Mouse (Mus musculus): ENCODE results near the gene Ctnna2.

The Ctnna2 gene

DNA sequence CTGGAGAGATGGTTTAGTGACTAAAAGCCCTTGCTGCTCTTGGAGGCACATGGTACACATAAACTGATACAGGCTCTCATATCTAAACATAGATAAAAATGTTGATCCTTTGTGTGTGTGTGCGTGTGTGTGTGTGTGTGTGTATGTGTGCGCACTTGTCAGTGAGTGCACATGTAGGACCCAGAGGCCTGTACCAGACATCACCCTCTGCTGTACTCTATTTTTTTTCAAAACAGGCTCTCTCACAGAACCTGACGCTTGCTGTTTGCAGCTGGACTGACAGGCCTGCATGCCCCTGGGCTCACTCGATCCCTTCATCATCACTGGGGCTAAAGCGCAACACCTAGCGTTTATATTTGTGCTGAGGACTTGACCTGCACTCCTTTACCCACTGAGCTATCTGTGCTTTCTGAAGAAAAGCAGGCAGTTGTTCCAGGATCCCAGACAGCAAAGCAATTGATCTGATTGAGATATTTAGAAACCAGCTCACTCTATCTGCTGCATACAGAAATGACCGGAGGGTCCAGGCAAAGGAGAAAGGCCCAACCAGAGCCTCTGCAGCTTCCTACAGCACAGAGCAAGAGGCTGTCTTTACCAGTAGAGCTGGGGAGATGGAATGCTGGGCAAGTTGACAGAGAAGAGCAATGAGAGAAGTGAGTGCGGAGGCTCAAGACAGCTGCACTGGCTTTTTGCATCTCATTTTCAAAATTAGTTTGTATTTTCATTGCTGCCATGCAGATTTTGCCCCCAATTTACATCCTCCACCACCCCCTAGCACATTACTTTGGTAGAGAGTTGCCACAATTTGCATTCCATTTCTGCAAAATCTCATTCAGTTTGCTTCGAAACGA lies 870.2 kb downstream of the Ctnna2 start:
- DNase-seq: peak; percentile 51

DNA sequence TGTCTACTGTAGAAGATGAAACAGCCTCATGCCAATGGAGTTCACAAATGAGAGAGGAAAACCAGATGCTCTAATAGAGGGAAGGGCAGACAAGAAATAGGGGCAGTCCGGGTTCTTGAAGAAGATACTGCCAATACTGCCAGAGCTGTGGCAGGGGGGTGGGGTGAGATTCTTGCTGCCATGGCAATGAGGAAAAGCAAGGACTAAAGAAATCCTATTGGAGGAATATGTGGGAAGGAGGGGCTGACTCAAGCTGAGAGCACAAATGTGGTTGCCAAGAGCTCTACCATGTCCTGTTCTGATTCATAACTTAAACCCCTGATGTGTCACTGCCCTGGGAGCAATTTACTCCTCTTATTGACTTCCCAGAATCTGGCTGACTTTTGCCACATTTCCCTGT lies 878.5 kb downstream of the Ctnna2 start:
- DNase-seq: no peak

DNA sequence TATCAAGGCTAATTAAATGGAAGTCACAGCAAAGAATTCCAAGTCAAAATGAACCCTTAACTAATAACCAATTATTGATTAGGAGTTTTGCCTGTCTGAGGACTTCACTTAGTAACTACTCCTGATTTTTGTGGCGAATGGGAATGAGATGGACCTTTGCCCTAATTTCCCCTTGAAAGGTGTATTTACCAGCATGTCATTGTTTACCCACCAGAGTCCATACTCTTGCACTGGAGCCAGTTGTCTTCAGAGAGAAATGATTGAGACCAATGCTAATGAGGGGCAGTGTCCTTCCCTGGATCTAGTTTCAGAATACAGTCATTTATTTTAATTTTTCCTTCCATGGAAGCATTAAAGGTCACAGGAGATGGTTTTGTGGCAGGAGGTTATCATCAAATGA lies 881.0 kb downstream of the Ctnna2 start:
- DNase-seq: peak; percentile 12

DNA sequence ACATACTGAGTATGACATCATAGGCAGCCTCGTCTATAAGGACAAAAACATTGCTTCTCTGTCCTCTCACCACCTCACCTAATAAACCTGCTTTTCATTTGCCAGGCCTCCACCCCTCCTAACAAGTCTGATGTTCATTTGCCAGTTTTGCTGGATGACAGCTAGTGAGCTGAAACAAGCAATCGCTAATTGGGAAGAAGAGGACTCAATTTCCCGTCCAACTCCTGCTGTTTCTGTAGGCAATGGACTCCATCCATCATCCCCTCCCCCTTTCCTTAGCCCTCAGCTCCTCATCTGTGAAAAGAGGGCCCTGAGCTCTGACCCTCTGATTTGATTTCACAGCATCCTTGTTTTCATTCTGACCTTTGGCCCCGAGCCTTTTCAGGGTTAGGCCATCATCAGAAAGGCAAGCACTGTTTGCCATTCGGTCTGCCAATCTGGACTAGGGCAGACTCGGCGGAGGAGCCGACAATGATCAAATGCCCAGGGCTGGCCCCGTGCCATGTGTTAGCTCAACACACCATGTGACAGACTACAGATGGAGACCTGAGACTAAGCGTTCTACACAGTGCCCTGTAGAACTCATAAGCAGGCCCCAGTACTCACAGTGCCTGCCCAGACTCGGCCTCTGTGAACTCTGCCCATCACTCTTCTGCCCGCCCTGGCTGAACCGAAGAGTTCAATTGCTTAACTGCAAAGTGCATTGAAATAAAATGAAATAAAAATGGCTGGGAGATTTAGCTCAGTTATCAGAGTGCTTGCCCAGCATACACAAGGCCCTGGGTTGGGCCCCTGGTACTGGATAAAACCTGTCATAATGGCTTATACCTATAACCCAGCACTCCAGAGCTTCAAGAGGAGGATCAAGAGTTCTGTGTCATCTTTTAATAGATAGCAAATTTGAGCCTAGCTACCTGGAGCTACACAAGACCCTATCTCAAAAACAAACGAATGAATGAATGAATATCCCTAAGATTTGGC lies 903.8 kb downstream of the Ctnna2 start:
- peak; percentile 85 for DNase-seq

DNA sequence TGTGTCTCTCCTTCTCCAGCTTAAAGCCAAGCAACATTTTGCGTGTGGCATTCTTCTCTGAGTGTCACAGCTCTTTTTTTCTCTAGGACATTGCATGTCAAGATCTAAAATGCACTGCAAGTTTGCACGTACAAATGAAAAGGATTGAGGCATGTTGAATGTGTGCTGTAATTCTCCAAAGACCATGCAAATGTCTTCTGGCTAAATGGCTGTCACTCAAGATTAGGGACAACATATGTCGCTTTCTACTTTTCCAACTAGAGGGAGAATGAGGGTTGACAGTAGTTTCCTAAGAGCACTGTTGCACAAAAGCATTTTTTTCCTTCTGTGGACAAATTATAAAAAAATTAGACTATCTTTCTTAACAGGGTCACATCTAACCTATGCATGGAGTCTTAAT lies 909.9 kb downstream of the Ctnna2 start:
- DNase-seq: no peak

DNA sequence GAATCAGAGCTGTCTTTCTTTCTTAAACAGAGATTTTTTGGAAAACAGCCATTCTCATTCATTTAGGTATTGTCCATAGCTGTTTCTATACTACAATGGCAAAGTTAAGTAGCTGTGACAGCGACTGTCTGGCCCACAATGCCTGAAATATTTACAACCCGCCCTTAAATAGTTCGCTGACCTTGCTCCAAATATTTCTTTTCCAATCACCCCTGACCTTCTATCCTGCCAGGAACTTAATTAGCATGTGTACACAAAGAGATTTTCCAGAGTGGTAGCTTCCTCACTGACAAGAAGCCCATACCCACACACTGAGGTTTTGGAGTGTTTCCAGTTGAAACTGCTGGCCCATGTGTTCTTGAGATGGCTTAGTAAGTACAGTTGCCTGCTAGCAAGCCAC lies 928.8 kb downstream of the Ctnna2 start:
- no peak for DNase-seq

DNA sequence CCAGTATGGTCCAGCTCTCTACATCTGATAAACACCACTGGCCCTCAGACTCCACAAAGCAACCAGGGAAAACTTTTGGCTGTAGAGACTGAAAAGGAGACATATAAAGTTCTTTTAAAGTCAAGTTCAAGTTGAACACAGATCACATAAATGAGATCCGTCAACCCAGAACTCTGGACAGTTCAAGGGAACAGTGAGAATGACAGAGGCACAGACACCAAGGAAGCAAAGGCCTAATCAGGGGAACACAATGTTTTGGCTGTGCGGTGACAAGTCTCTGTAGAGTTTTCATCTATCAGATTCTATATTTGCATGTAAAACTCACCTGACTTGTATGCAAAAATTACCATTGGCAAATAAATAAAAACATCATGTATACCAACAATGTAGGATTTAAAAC lies 929.3 kb downstream of the Ctnna2 start:
- no peak for DNase-seq

DNA sequence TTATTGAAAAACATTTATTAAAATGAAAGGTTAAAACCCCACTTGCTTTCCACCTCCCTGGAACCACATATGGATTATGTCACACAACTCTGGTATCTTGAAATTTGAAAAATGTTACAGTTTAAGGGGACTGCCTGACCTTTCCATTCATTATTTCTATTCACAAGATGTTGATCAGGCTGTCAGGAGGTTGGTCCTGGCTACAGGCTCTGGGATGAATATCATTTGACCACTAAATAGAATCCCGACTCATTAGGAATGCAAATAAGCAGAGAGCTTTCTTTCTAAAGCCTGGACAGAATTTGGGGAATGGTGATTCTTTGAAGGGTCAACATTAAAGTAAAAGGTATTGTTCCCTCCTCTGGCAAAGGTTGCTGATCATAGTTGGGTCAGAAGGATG lies 931.9 kb downstream of the Ctnna2 start:
- no peak for DNase-seq

DNA sequence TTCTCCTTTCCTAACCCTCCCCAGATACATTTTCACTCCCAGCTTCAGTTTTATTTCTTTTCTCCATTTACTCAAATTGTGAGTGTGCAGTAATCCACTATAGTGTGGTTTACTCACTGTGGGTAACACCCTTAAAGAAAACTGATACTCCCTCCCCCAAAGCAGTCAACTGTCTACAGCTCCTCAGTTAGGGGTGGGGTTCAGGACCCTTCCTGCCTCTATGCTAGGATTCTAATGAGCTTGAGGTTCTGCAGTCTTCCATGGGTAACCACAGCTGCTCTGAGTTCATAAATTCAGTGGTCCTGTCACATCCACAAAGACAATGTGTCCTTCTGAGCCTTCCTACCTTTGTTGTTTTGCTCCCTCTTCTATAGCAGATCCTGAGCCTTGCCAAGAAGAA lies 954.4 kb downstream of the Ctnna2 start:
- DNase-seq: no peak

DNA sequence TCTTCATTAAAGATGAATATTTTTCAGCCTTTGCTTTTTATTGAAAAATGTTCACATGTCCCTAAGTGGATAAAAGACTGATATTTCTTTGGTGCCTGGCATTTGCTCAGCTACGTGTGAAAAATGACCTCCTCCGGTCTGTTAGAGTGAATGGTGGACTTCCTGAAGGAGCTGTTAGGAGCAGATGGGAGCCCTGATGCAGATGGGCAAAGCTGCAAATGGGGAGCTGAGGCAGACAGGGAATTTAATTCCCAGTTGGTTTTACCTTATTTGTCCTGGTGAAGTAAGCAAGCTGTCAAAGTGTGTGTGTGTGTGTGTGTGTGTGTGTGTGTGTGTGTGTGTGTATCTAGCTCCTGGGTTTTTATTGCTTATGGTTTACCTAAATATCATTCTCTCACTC lies 966.3 kb downstream of the Ctnna2 start:
- DNase-seq: no peak

DNA sequence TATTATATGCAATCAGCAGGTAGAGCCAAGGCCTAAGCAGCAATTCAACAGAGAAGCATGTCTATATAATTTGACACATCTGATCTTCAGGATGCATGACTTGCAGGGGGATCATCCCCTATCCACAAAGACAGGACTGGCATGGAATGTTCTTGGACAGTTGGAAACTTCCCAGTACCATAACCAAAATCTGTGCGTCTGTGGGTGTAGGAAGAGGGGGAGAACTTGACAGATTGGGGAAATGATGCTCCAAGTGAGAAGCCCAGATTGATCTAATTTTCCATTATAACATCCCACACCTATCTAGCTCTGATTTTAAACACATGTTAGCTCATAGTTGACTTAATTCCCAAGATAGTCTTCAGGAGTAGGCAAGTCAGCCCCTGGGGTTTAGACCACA lies 968.5 kb downstream of the Ctnna2 start:
- DNase-seq: no peak

DNA sequence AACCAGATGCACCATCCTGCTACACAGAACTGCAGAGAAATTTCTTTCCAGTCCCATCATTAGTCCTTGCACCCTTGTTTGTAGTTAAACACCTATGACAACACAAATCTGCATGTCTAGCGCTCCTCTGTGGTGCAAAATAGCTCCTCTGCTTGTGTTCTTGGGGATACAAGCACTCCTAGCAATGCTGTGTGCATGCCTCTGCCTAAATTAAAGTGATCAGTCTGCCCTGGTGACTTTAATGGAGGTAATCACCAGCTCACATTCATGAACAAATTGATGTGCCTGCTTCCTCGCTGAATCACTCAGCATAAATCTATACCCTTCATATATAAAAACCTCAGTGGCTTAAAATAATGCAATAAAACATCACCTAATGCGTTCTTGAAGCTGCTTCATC lies 987.4 kb downstream of the Ctnna2 start:
- DNase-seq: no peak

DNA sequence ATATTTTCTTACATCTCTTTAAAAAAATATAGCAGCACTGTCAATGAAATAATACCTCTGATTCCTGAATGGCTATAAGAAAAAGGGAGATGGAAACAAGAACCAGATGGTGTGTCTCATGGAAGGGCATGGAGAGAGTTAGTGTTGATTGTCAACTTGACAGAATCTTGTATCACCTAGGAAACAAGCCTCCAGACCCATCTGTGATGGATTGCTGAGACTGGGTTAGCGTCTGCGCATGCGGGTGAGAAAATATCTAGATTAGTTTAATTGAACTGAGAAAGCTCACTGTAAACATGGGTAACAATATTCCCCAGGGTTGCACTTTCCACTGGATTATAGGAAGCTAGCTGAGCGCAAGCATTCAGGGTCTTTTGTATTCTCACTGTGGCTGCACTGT lies 994.7 kb downstream of the Ctnna2 start:
- no peak for DNase-seq

DNA sequence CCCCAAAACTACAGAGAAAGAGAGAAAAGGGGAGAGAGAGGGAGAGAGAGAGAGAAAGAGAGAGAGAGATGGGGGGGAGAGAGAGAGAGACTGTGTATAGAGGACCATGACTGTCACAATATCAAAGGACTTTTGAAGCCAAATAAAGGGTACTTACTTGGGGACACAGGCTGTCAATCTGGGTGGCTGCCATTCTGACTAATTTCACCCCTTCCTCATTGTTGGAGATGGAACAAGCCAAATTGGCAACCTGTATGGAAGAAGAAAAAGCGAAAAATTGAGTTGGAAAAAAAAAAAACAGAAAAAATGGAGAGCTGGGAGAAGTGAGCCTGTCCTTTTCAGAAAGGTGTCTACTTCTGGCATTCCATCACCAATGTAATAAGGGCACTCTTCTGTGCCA lies 997.8 kb downstream of the Ctnna2 start:
- no peak for DNase-seq

DNA sequence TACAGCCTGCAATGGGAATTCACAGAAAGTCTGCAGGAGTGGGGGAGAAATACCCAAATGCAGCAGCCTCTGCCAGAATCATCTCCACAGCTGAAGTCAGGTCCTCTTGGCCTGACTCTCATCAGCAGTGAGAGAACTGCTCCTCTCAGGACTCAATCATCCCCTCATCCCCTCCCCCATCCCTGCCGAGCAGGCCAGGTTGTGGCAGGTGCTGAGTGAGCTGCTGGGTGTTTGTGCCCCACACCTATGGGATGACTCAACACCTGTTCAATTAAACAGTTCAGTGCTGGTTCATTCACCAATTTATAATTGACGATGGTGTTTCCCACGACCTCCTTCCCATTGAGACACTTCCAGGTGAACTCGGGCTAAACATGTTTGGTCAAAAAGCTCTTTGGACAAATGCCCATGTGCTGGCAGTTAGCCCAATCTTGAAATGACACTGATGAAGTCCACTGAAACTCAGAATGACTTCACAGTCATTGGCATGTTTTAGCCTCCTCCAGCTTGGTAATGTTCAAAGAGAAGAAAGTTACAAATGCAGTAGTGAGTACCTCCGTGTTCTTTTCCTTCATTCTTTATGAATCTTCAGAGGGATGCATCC lies 1000.1 kb downstream of the Ctnna2 start:
- no peak for DNase-seq

DNA sequence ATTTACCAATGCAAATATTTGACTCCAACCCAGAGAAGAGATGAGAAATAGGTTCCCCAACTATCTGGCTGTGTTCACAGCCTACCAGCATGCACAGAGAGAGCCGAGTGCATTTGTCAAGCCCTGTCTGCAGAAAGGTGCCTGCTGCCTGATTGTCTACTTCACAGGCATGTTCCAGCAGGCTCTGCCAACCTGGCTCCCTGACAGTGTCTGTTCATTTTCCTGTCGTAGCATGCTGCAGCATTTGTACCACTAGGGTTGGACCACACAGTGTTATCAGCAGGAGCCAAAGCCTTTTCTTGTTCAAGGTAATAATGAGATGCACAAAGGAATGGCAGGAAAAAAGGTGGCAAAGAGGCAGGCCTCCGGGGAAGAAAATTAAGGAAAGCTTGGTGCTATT lies 1001.7 kb downstream of the Ctnna2 start:
- no peak for DNase-seq

DNA sequence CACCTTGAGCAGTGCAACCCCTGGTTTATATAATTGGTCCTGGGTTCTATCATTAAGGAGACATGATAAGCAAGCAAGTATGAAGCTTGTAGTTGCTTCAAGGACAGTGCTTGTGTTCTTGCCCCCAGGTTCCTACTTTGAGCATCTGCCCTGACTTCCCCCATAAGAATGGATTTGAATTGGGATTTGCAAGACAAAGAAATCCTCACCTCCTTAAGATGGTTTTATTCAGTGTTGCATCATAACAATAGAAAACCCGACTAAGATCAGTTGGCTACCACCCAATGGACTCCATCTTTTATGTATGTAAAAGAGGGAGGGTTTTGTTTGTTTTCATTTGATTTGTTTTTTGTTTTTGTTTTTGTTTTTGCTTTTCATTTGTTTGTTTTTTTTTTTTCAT lies 1005.2 kb downstream of the Ctnna2 start:
- DNase-seq: no peak

DNA sequence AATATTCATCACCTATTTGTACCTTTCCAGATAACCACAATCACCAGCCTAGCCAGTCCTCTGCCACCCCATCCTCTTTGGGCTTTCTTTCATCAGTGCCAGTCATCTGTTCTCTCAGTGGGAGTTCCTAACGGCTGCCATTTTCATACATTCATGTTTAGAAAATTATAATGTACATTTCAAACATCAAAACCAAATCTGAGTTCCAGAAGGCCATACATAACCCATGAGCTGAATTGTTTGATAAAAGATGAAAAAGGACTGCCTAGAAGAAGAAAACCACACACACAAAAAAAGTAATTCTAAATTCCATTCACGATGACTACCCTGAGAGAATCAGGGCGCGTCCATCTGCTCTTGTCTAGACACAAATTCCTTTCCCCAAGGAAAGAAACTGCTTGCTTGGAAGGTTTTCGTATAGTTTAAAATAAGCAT lies 1014.5 kb downstream of the Ctnna2 start:
- DNase-seq: no peak

DNA sequence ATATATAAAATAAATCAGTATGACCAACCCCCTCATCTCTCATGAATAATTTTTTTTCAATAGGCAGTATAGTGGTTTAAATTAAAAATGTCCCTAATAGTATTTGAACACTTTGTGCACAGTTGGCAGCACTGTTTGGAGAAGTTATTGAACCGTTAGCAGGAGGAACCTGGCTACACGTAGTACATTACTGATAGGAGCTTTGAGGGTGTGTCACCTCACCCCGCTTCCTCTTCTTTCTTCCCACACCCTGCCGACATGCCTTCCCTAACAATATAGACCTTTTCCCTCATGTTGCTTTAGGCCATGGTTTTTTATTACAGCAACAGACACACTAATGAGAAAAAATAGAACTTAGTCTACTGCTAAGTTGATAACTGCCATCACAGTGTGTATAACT lies 1071.4 kb downstream of the Ctnna2 start:
- DNase-seq: no peak

DNA sequence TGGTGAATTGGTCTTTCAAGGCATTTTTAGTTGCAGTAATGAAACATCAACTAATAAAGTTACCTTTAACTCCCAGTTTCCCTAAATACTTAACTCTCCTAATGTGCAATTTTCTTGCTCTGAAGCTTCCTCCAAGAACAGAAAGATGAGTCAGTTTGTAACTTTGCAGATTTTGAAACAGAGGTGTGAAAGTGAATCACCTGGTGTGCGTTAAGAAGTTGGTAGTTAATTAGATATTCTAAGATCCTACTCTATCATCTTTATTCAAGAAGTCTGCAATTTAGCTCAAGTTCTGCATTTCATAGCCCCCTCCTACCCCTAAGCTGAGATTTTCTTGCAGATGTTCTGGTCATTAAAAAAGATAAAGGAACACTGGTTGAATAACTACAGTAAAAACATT lies 1082.3 kb downstream of the Ctnna2 start:
- DNase-seq: no peak

Data from heart, adult 11 months (tissue).